9 mouse cellular contexts compared by ENCODE assay signal in the genomic region with DNA sequence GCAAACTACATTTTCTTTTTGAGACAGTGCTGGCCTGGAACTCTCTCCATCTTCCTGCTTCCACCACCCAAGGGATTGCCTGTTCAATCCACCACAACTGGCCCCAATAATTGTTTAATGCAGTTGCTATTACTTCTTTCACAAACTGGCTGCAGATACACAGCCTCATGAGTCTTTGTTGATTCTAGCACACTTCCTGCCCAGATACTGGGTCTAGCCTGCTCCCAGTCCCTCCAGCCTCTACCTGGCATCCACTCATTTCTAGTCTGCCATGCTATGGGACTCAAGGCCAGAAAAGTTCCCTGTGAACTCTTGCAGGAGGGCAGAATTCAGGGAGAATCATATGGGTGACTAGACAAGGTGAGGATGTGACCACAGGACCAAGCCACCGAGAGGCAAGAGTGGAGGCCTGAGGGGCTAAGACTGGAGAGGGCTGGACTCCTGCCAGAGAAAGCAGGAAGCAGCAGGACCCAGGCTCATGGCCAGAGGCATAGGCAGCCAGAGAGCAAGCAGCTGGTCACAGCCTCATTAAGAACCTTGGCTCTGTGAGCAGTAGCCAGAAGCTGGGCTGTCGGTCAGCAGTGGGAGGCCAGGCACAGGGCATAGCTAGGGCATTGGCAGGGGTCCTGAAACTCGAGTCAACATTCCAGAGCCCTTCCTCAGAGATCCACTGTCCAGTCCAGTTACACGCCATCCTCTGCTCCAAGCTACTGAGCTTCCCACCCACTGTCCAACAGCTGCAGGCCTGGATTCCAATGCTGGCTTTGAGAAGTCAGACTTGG. TPM values are rescaled to one million over a fixed set of nuclear protein-coding genes. Genes with fewer than 3 reads are reported as not detected.
A peak's percentile ranks its signal among the peaks of the same experiment; 100 is the strongest.
DNase-seq lines count a peak whose midpoint lies in the region; ATAC-seq and TF ChIP-seq lines count a peak whose summit lies in the region.
"Had no signal": no experiment of that assay in that cellular context is flagged by ENCODE, and none has a peak within 500 bp of the region (broad histone marks: within the 10 kb centered on the region; RNA-seq: fewer than 3 reads in every experiment).

No protein-coding gene starts in this region.

- no peak for TF ChIP-seq POLR2A in thymus, adult 2 months (IDR thresholded peaks at IDR 0.05; ENCODE audit: control insufficient read depth, extremely low read depth, insufficient read depth, low read length, poor library complexity)

- no peak overlapping the region for H3K4me3 ChIP-seq in heart, embryonic 15.5 days
- H3K4me3 ChIP-seq in lung, embryonic 14.5 days (ENCODE audit: low read depth, low read length): no peak overlapping the region
- no peak overlapping the region for H3K4me3 ChIP-seq in thymus, adult 2 months (ENCODE audit: control insufficient read depth, insufficient read depth, low read length)
- H3K4me3 ChIP-seq: neural tube, embryonic 12.5 days had no signal

- peak; percentile 4; the same call in 1 of the 2 replicates for ATAC-seq in common myeloid progenitor, adult 5-6 weeks (replicated peaks; ENCODE audit: low read depth, poor library complexity, severe bottlenecking)
- peak; percentile 71 for ATAC-seq in heart, embryonic 15.5 days (replicated peaks; ENCODE audit: insufficient number of reproducible peaks, insufficient read depth, low FRiP score, low read depth)
- ATAC-seq in lung, embryonic 14.5 days (ENCODE audit: insufficient read depth): peak; percentile 95

- no peak overlapping the region for H3K4me2 ChIP-seq in heart, embryonic 15.5 days
- H3K4me2 ChIP-seq in lung, embryonic 14.5 days: no peak overlapping the region
- H3K4me2 ChIP-seq: neural tube, embryonic 12.5 days had no signal

- WGBS in heart, embryonic 15.5 days: 18% methylated on average over 4 of the region's 4 CpGs
- WGBS in lung, embryonic 14.5 days: 14% methylated on average over 4 of the region's 4 CpGs
- 77% methylated on average over 4 of the region's 4 CpGs for WGBS in thymus, adult 2 months

- H3K9me3 ChIP-seq in heart, embryonic 15.5 days (replicated peaks): no peaks in the 10 kb centered on the region
- H3K9me3 ChIP-seq in lung, embryonic 14.5 days (ENCODE audit: low read depth, low read length): no peaks in the 10 kb centered on the region
- H3K9me3 ChIP-seq: neural tube, embryonic 12.5 days had no signal

- H3K27ac ChIP-seq in heart, embryonic 15.5 days: peak overlapping the region; percentile 74
- peak overlapping the region; percentile 75 for H3K27ac ChIP-seq in lung, embryonic 14.5 days (ENCODE audit: low read depth)
- H3K27ac ChIP-seq in thymus, adult 2 months (ENCODE audit: control insufficient read depth, insufficient read depth, low read length): no peak overlapping the region
- H3K27ac ChIP-seq: neural tube, embryonic 12.5 days had no signal

- H3K36me3 ChIP-seq in heart, embryonic 15.5 days: no peaks in the 10 kb centered on the region
- no peaks in the 10 kb centered on the region for H3K36me3 ChIP-seq in lung, embryonic 14.5 days (ENCODE audit: insufficient read depth)
- no peaks in the 10 kb centered on the region for H3K36me3 ChIP-seq in thymus, adult 2 months (ENCODE audit: control insufficient read depth, insufficient read depth, low read length)
- H3K36me3 ChIP-seq: neural tube, embryonic 12.5 days had no signal

- DNase-seq in ovary, adult 18-20 months (ENCODE audit: low spot score): peak; percentile 68
- DNase-seq in ovary, postnatal 10 days (ENCODE audit: low spot score): no peak
- peak; percentile 88 for DNase-seq in kidney, postnatal 10 days
- DNase-seq in lung, embryonic 14.5 days: peak; percentile 87
- peak; percentile 68 for DNase-seq in testis, postnatal 10 days (ENCODE audit: low spot score)
- no peak for DNase-seq in thymus, adult 2 months

- peaks cover 15% of the 10 kb centered on the region for H3K4me1 ChIP-seq in heart, embryonic 15.5 days (replicated peaks)
- H3K4me1 ChIP-seq in lung, embryonic 14.5 days (ENCODE audit: insufficient read depth): peaks cover 10% of the 10 kb centered on the region
- H3K4me1 ChIP-seq in thymus, adult 2 months (replicated peaks; ENCODE audit: control insufficient read depth, insufficient read depth, low read length): peaks cover 55% of the 10 kb centered on the region
- H3K4me1 ChIP-seq: neural tube, embryonic 12.5 days had no signal

- H3K27me3 ChIP-seq in heart, embryonic 15.5 days: 0 out of 2 replicates have a peak, but pooled peaks cover 2% of the 10 kb centered on the region
- H3K27me3 ChIP-seq in lung, embryonic 14.5 days (ENCODE audit: insufficient read depth, low read length): no peaks in the 10 kb centered on the region
- H3K27me3 ChIP-seq in thymus, adult 2 months (ENCODE audit: control insufficient read depth, insufficient read depth, low read length): no peaks in the 10 kb centered on the region
- H3K27me3 ChIP-seq: neural tube, embryonic 12.5 days had no signal

- H3K9ac ChIP-seq in heart, embryonic 15.5 days: no peak overlapping the region
- H3K9ac ChIP-seq in lung, embryonic 14.5 days: no peak overlapping the region
- H3K9ac ChIP-seq: neural tube, embryonic 12.5 days had no signal

- no peak for TF ChIP-seq CTCF in lung, embryonic 14.5 days (IDR thresholded peaks at IDR 0.05; ENCODE audit: low read depth)
- TF ChIP-seq CTCF in thymus, adult 2 months (IDR thresholded peaks at IDR 0.05; ENCODE audit: borderline replicate concordance, control insufficient read depth, extremely low read depth, insufficient read depth, low read length, poor library complexity): no peak

RNA-seq across cellular contexts. Expression of a gene that starts 7.4 kb away (rescaled TPM):
- total RNA-seq in common myeloid progenitor, adult 5-6 weeks (2017): 17.1 and 20.1 TPM in 2 replicates
- 2.9 and 6.0 TPM in 2 replicates for polyA plus RNA-seq in heart, embryonic 15.5 days (2015; fragmentation: Nextera tagmentation; extraction: Ambion mirVana)
- polyA plus RNA-seq in lung, embryonic 14.5 days (2014; fragmentation: Nextera tagmentation; extraction: Ambion mirVana): 3.3 and 3.4 TPM in 2 replicates
- polyA plus RNA-seq in thymus, adult 2 months (2012; rRNA removed): 46.5 and 48.1 TPM in 2 replicates

RNA-seq across cellular contexts. Expression of a gene that starts 44.4 kb away (rescaled TPM):
- total RNA-seq in common myeloid progenitor, adult 5-6 weeks (2017): 26.6 and 41.7 TPM in 2 replicates
- 6.9 and 7.3 TPM in 2 replicates for polyA plus RNA-seq in heart, embryonic 15.5 days (2015; fragmentation: Nextera tagmentation; extraction: Ambion mirVana)
- 8.5 and 9.1 TPM in 2 replicates for polyA plus RNA-seq in lung, embryonic 14.5 days (2014; fragmentation: Nextera tagmentation; extraction: Ambion mirVana)
- polyA plus RNA-seq in thymus, adult 2 months (2012; rRNA removed): 22.5 and 23.5 TPM in 2 replicates

Comparison
In these comparisons a context has a peak if more than half of its experiments do, and no peak if none do; other contexts are left out.
1. DNase-seq: peak in ovary, adult 18-20 months (single experiment), kidney, postnatal 10 days (single experiment), lung, embryonic 14.5 days (single experiment) and testis, postnatal 10 days (single experiment); none in ovary, postnatal 10 days (single experiment) and thymus, adult 2 months (single experiment).
2. ATAC-seq: peak in every context shown above with its lines; median percentile 95 in lung, embryonic 14.5 days; 71 in heart, embryonic 15.5 days; 4 in common myeloid progenitor, adult 5-6 weeks.